Mouse (Mus musculus) ES-Bruce4 (cell line): ENCODE data around the gene Sft2d2. TPM values are rescaled to one million over a fixed set of nuclear protein-coding genes. Genes with fewer than 3 reads are reported as not detected.

Experiments
- H3K27ac ChIP-seq: 2 replicates; pipeline ENCODE4 v1.5.1; 2012; ENCODE audit warnings: low read length, inconsistent platforms; ENCODE audit not compliant: insufficient read depth
- H3K27me3 ChIP-seq: 2 replicates; pipeline ENCODE4 v1.6.1; 2012; ENCODE audit warnings: mild to moderate bottlenecking, low read length, inconsistent platforms; ENCODE audit not compliant: control insufficient read depth, poor library complexity, insufficient read depth, severe bottlenecking
- H3K36me3 ChIP-seq: 2 replicates; pipeline ENCODE4 v1.6.1; 2012; ENCODE audit warnings: inconsistent platforms, mild to moderate bottlenecking, low read length, moderate library complexity; ENCODE audit not compliant: control insufficient read depth, poor library complexity, insufficient read depth, severe bottlenecking
- H3K4me1 ChIP-seq: one replicate; pipeline ENCODE4 v1.8.1; 2011; ENCODE audit warnings: low read length; ENCODE audit not compliant: control insufficient read depth, insufficient read depth
- H3K4me3 ChIP-seq: 2 replicates; pipeline ENCODE4 v1.5.1; 2011; ENCODE audit warnings: low read depth, mild to moderate bottlenecking, low read length
- H3K9ac ChIP-seq: 2 replicates; pipeline ENCODE4 v1.6.1; 2012; ENCODE audit warnings: low read depth, mild to moderate bottlenecking, inconsistent platforms; ENCODE audit not compliant: poor library complexity, severe bottlenecking
- H3K9me3 ChIP-seq: replicated peaks from 2 replicates; pipeline ENCODE4 v1.6.1; 2012; ENCODE audit warnings: mild to moderate bottlenecking, low read length, inconsistent platforms; ENCODE audit not compliant: control insufficient read depth, poor library complexity, insufficient read depth, severe bottlenecking
- CTCF ChIP-seq: IDR thresholded peaks from one replicate; pipeline ENCODE4 v1.8.1; 2011; ENCODE audit warnings: low read depth, low read length
- EP300 ChIP-seq: IDR thresholded peaks from 2 replicates; pipeline ENCODE4 v1.6.1; 2011; ENCODE audit warnings: low read depth, low read length; ENCODE audit not compliant: insufficient read depth
- POLR2A ChIP-seq: IDR thresholded peaks from one replicate; pipeline ENCODE4 v1.8.1; 2011; ENCODE audit warnings: low read length; ENCODE audit not compliant: insufficient read depth
- polyA plus RNA-seq: library from polyadenylated mRNA; stranded (reverse); fragments of >200 nt; gene quantifications from 2 replicates; pipeline ENCODE4 v1.2.4, GENCODE M21; 2011; ENCODE audit warnings: low read depth; ENCODE audit not compliant: missing spikeins, insufficient read depth, insufficient read length

Sft2d2 gene
- polyA plus RNA-seq, 1 experiment = 32.5 TPM

GRCm38 (mm10) chr1:165164920-165165319 is 29.3 kb downstream of the Sft2d2 start:
- H3K4me1 ChIP-seq = no peaks in the 10 kb centered on the region
- TF ChIP-seq CTCF (no peak), EP300 (no peak), POLR2A (no peak)
- H3K4me3 ChIP-seq = no peak overlapping the region
- H3K27me3 ChIP-seq = no peaks in the 10 kb centered on the region
- 0 out of 2 replicates have a peak, but pooled peaks cover 3% of the 10 kb centered on the region for H3K9me3 ChIP-seq
- no peaks in the 10 kb centered on the region for H3K36me3 ChIP-seq
- H3K27ac ChIP-seq = no peak overlapping the region
- H3K9ac ChIP-seq = no peak overlapping the region

GRCm38 (mm10) chr1:165160723-165161405 is 33.4 kb downstream of the Sft2d2 start, which contains the start of gene Tbx19:
Tbx19 (minus strand) TSS chr1:165160773.
- no peak within 1 kb of the TSS for H3K27ac ChIP-seq
- H3K9ac ChIP-seq = no peak within 1 kb of the TSS
- no peaks in the 10 kb centered on the region for H3K27me3 ChIP-seq
- TF ChIP-seq EP300 = no peak
- no peak for TF ChIP-seq POLR2A
- no peak for TF ChIP-seq CTCF
- no peaks in the 10 kb centered on the region for H3K4me1 ChIP-seq
- no peak within 1 kb of the TSS for H3K4me3 ChIP-seq
- H3K9me3 ChIP-seq = 0 out of 2 replicates have a peak, but pooled peaks cover 3% of the 10 kb centered on the region
- no peaks in the 10 kb centered on the region for H3K36me3 ChIP-seq

DNA sequence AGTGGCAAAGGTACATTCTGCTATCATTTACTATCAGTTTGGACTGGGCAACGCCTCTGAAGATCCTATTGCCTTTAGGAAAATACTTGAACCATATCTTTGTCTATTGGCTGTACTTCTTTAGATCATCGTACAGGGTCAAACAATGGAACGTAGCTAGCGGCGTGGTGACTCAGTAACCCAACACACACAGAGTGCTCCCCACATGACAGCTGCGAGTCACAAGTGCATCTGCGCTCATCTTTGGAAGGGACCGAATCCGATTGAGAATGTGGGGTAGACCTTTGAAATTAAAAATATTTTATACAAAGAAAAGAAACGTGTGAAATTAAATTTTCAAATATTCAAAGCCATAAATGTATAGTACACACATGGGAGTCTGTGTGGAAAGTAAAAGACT is 35.4 kb downstream of the Sft2d2 start:
- TF ChIP-seq EP300 = no peak
- TF ChIP-seq POLR2A = no peak
- Histone ChIP-seq H3K4me1 (no peaks in the 10 kb centered on the region), H3K27ac (no peak overlapping the region), H3K9me3 (0 out of 2 replicates have a peak, but pooled peaks cover 3% of the 10 kb centered on the region), H3K9ac (no peak overlapping the region), H3K4me3 (no peak overlapping the region), H3K27me3 (no peaks in the 10 kb centered on the region), H3K36me3 (no peaks in the 10 kb centered on the region)

DNA sequence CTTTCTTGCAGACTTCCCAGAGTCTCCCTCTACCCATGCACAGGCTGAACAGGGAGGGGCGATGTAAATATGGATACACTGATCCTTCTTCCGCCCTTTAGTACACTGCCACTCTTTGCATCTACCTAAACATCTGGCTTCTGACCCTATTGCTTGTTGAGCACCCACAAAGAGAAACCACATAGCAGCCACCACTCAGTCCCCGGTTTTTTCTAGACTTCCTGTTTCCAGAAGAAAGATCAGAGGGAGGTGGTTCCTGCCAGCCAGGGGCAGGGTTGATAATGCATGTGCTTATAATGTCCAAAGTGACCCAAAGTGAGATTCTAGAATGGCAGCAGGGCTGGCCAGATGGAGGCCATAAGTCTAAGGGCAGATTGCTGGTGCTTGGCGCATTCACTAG is 40.1 kb downstream of the Sft2d2 start:
- H3K27me3 ChIP-seq = no peaks in the 10 kb centered on the region; the same call in 1 of the 2 replicates
- no peaks in the 10 kb centered on the region for H3K36me3 ChIP-seq
- no peaks in the 10 kb centered on the region for H3K4me1 ChIP-seq
- no peak overlapping the region for H3K4me3 ChIP-seq
- TF ChIP-seq EP300 (no peak), CTCF (no peak), POLR2A (no peak)
- no peaks in the 10 kb centered on the region for H3K9me3 ChIP-seq
- H3K9ac ChIP-seq = no peak overlapping the region
- no peak overlapping the region for H3K27ac ChIP-seq

GRCm38 (mm10) chr1:165151216-165151615 is 43.0 kb downstream of the Sft2d2 start:
- Histone ChIP-seq H3K4me3 (no peak overlapping the region), H3K27ac (no peak overlapping the region), H3K9ac (no peak overlapping the region), H3K36me3 (no peaks in the 10 kb centered on the region), H3K9me3 (no peaks in the 10 kb centered on the region), H3K27me3 (no peaks in the 10 kb centered on the region; the same call in 1 of the 2 replicates), H3K4me1 (no peaks in the 10 kb centered on the region)
- TF ChIP-seq CTCF (no peak), POLR2A (no peak), EP300 (no peak)

DNA sequence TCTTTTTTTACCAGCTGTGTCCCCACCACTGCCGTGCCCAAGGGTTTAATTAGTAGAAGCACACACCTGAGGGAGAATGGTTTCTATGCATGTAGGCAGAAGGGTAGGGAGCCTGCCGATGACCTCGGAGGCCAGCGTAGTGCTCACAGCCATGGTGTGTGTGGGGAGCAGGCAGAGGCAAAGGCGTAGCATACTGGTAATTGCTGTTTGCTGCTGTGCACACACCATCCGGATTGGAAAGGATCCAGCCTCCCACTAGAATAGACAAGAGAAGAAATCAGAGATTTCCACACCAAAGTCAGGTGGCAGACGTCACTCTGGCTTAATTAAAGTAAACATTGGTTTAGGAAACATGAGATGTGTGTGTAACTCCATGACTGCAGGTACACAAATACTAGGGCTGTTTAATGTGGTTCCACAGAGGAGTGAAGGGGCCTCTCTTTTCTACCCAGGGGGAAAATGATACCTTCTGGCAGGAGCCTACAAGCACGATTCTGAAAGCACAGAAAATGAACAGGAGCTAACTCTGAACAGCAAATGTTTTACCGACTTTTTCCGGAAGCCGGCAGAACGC is 51.8 kb downstream of the Sft2d2 start:
- no peak overlapping the region for H3K27ac ChIP-seq
- H3K4me1 ChIP-seq = no peaks in the 10 kb centered on the region
- H3K4me3 ChIP-seq = no peak overlapping the region
- H3K36me3 ChIP-seq = no peaks in the 10 kb centered on the region
- no peaks in the 10 kb centered on the region for H3K27me3 ChIP-seq
- no peak overlapping the region for H3K9ac ChIP-seq
- H3K9me3 ChIP-seq = no peaks in the 10 kb centered on the region
- no peak for TF ChIP-seq CTCF
- no peak for TF ChIP-seq EP300
- no peak for TF ChIP-seq POLR2A
